Mouse (Mus musculus): ENCODE results near the gene Ddc. TPM values are rescaled to one million over a fixed set of nuclear protein-coding genes. Genes with fewer than 3 reads are reported as not detected.

The Ddc gene
- polyA plus RNA-seq, 1 experiment: 1.6 TPM

DNA sequence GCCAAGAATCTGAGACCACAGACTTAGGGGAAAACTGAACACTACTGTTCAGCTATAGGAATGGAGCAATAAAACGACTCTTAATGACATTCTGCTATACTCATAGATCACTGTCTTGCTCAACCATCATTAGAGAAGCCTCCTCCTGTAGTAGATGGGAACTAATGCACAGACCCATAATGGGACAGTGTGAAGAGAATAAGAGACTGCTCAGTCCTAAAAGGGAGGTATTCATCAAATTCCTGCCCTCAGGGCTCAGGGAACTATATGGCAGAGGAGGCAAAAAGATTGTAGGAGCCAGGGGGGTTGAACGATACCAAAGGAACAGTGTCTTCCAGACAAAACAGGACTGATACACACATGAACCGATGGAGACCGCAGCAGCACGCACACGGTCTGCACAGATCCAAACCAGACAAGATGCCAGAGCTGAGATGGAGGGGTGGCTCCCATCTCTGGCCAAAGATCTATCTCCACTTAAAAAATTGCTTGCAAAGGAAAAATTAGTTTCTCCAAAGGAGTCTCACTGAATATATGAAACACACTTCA, 45.9 kb downstream of the Ddc start:
- no peak for TF ChIP-seq CTCF (IDR thresholded peaks at IDR 0.05; ENCODE audit: borderline replicate concordance, insufficient read depth, low read length)
- TF ChIP-seq POLR2A (IDR thresholded peaks at IDR 0.05; ENCODE audit: low read depth, low read length): no peak
- H3K4me3 ChIP-seq (ENCODE audit: insufficient read depth, low read length): no peak overlapping the region
- peak overlapping the region; percentile 54; the same call in 1 of the 2 replicates for H3K27ac ChIP-seq (ENCODE audit: insufficient read depth, low read length)
- H3K4me1 ChIP-seq (ENCODE audit: control insufficient read depth, insufficient read depth, low read length): peaks cover 13% of the 10 kb centered on the region

DNA sequence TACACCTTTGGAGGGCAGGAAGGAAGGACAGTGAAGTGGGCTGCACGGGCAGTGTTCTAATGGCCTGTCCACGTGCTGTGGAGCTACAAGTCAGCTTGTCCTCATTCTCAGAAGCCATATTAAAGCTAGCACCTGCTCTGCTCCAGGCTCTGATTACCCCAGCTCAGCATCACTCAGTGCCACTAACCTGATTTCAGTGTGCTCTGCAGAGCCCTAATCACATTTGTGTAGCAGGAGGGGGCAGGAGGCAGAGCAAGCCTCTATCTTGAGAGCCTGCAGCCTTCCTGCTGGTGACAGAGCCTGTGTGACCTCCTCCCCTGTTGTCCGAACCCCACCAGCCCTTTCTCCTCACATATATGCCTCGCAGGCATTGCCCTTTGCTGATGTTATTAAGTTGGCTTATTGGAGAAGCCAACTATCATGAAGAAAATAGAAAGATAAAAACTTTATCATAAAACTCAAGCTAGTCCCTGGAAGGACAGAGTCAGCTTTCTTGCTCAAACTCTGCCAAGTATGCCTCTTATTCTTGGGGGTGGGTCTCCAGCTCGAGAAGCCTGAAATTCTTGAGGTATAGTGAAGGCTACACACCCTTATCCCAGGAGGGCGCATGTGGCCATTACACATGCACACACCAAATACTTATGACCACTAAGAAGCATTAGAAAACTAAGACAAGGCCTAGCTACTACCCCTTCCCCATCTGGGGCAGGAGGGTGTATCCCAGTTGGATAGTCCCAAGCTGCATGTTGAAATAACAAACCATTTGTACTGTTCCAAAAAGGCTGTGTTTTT, 47.3 kb downstream of the Ddc start:
- TF ChIP-seq POLR2A (IDR thresholded peaks at IDR 0.05; ENCODE audit: low read depth, low read length) (no peak), CTCF (IDR thresholded peaks at IDR 0.05; ENCODE audit: borderline replicate concordance, insufficient read depth, low read length) (no peak)
- Histone ChIP-seq H3K27ac (ENCODE audit: insufficient read depth, low read length) (peak overlapping the region; percentile 52), H3K4me3 (ENCODE audit: insufficient read depth, low read length) (no peak overlapping the region), H3K4me1 (ENCODE audit: control insufficient read depth, insufficient read depth, low read length) (peaks cover 13% of the 10 kb centered on the region)

DNA sequence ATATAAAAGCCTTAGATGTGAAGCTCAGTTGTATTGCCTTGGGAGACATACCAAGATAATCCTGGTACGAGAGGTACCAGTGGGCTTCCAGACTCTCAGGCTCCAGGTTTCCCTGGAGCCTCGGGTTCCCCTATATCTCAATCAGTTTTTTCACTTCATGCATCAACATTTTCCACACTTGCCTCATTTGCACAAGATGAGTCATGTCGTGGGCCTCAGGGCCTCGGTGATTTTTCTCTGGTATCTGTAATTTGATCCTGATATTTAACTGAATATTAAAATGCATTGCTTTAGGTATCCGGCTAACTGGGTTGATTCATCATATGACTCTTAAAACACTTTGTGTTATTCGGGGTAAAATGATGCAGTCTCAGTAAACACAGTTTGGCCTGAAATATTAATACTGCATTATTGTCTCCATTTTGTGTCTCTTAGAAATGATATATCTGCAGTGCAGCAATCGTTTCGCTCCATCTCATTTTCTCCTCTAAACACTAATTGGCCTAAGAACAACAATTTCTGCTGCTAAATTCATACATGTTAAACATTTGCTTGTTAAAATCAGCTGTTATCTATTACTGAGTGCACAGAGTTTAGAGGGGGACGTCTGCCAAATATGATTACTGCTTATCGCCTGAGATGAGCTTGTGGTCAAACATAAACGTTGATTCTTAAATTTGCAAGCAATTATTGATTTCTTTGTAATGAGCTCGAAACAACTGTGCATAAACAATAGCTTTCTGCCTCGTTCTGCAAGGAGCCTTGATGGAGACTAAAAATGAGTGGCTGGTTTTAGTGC, 48.2 kb downstream of the Ddc start:
- no peak overlapping the region for H3K4me3 ChIP-seq (ENCODE audit: insufficient read depth, low read length)
- peak overlapping the region; percentile 52 for H3K27ac ChIP-seq (ENCODE audit: insufficient read depth, low read length)
- H3K4me1 ChIP-seq (ENCODE audit: control insufficient read depth, insufficient read depth, low read length): peaks cover 14% of the 10 kb centered on the region
- TF ChIP-seq POLR2A (IDR thresholded peaks at IDR 0.05; ENCODE audit: low read depth, low read length) (no peak), CTCF (IDR thresholded peaks at IDR 0.05; ENCODE audit: borderline replicate concordance, insufficient read depth, low read length) (no peak)

DNA sequence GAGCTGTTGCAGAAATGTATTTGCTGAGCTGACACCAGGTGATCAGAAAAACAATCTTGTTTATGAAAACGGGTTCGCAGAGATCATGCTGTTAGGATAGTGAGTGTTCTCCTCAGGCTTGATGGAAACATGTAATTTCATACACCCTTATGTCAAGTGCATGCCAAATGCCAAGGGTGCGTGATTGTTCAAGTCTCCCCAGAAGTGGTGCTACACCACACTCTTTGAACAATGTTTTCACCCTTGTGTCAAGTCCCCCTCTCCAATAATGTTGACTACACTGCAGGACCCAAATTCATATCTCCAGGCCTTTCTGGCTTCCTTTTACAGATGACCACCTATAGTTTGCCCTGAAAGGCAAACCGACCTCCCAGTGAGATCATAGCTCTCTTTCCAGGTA, 49.5 kb downstream of the Ddc start:
- peaks cover 16% of the 10 kb centered on the region for H3K4me1 ChIP-seq (ENCODE audit: control insufficient read depth, insufficient read depth, low read length)
- no peak overlapping the region for H3K4me3 ChIP-seq (ENCODE audit: insufficient read depth, low read length)
- TF ChIP-seq POLR2A (IDR thresholded peaks at IDR 0.05; ENCODE audit: low read depth, low read length) (no peak), CTCF (IDR thresholded peaks at IDR 0.05; ENCODE audit: borderline replicate concordance, insufficient read depth, low read length) (no peak)
- H3K27ac ChIP-seq (ENCODE audit: insufficient read depth, low read length): no peak overlapping the region

DNA sequence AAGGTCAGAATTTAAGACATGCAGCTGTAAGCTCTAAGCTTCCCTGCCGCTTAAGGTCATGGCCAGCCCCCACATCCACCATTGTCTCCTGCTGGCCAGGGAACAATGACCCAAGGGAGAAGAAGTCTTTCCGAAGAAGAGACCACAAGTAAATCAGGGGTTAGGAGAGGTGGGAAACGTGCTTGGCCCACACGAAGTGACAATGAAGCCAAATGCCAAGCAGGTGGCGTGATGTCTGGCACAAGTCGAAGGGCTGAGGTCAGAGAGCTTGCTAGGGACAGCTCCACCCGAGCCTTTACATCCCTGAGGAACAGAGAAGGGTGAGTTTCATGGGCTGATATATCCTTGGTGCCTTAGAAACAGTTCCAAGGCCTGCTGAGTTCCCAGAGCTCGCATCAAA, 52.9 kb downstream of the Ddc start:
- 0 out of 2 replicates have a peak overlapping the region, but pooled peaks have one; percentile 16 for H3K27ac ChIP-seq (ENCODE audit: insufficient read depth, low read length)
- peaks cover 10% of the 10 kb centered on the region for H3K4me1 ChIP-seq (ENCODE audit: control insufficient read depth, insufficient read depth, low read length)
- H3K4me3 ChIP-seq (ENCODE audit: insufficient read depth, low read length): no peak overlapping the region
- no peak for TF ChIP-seq CTCF (IDR thresholded peaks at IDR 0.05; ENCODE audit: borderline replicate concordance, insufficient read depth, low read length)
- no peak for TF ChIP-seq POLR2A (IDR thresholded peaks at IDR 0.05; ENCODE audit: low read depth, low read length)

DNA sequence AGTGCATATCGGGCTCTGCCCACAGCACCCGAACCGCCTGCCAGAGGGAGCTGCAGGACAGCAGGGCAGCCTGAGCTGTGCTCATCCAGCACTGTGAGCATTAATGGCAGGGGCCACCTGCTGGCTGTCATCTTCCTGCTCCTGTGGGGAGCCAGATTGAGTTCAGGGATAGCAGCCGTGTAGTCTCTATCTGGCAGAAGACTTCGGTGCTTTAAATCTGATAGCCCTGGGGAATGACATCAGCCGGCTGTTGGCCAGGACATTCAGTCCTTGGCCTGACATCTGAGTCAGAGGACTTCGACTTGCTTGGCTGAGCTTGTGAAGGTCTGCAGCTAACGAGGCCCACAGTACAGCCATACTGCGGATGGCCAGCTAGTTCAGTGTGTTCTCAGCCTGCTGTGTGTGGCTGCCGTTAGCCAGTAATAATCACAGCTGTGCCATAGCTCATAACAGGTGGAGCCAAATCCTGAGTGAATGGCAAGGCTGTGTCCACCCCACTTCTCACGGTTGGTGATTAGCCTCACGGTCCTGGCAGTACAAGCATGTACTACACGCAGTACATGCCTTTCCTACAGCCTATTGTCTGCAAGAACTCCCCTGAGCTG, 53.5 kb downstream of the Ddc start:
- H3K4me3 ChIP-seq (ENCODE audit: insufficient read depth, low read length): no peak overlapping the region
- H3K4me1 ChIP-seq (ENCODE audit: control insufficient read depth, insufficient read depth, low read length): peaks cover 8% of the 10 kb centered on the region
- TF ChIP-seq POLR2A (IDR thresholded peaks at IDR 0.05; ENCODE audit: low read depth, low read length): no peak
- TF ChIP-seq CTCF (IDR thresholded peaks at IDR 0.05; ENCODE audit: borderline replicate concordance, insufficient read depth, low read length): peak; percentile 79
- H3K27ac ChIP-seq (ENCODE audit: insufficient read depth, low read length): peak overlapping the region; percentile 16; the same call in 1 of the 2 replicates

DNA sequence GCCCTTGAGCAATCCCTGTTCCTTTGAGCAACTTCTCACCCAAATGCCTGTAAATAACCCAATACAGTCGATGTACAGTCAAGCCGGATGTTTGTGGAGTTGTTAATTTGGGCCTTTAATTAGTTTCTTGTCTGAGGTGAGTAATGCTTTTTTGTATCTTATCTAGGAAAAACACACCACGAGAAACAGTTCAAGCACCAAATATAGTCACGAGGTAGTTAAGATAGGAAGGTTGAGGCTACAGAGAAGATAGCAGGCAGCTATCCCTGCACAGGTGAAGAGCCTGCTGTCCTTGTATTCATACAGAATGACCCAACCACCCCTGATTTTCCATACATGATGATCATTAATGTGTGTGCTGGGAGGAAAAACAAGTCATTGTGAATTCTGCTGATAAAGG, 56.4 kb downstream of the Ddc start:
- TF ChIP-seq POLR2A (IDR thresholded peaks at IDR 0.05; ENCODE audit: low read depth, low read length) (no peak), CTCF (IDR thresholded peaks at IDR 0.05; ENCODE audit: borderline replicate concordance, insufficient read depth, low read length) (no peak)
- Histone ChIP-seq H3K4me1 (ENCODE audit: control insufficient read depth, insufficient read depth, low read length) (peaks cover 6% of the 10 kb centered on the region), H3K4me3 (ENCODE audit: insufficient read depth, low read length) (no peak overlapping the region), H3K27ac (ENCODE audit: insufficient read depth, low read length) (no peak overlapping the region)

DNA sequence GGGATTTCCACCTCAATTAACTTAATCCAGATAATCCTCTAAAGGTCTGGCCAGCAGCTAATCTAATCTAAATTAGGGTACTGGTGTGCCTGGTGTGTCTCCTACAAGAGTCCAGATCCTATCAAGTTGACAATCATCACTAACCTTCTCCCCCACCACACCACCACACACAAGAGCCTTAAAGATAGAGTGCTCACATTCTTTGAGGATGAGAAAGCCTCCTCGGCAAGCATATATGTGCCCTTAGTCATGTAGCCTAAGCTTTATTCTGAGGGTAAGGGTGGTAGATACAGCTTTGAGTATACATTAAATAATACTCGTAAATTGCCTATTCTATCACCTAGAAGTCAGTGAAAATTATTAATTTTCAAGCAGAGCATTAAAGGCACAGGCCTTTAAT, 57.2 kb downstream of the Ddc start:
- H3K27ac ChIP-seq (ENCODE audit: insufficient read depth, low read length): 0 out of 2 replicates have a peak overlapping the region, but pooled peaks have one; percentile 17
- TF ChIP-seq POLR2A (IDR thresholded peaks at IDR 0.05; ENCODE audit: low read depth, low read length): no peak
- TF ChIP-seq CTCF (IDR thresholded peaks at IDR 0.05; ENCODE audit: borderline replicate concordance, insufficient read depth, low read length): no peak
- H3K4me3 ChIP-seq (ENCODE audit: insufficient read depth, low read length): no peak overlapping the region
- peaks cover 6% of the 10 kb centered on the region for H3K4me1 ChIP-seq (ENCODE audit: control insufficient read depth, insufficient read depth, low read length)

DNA sequence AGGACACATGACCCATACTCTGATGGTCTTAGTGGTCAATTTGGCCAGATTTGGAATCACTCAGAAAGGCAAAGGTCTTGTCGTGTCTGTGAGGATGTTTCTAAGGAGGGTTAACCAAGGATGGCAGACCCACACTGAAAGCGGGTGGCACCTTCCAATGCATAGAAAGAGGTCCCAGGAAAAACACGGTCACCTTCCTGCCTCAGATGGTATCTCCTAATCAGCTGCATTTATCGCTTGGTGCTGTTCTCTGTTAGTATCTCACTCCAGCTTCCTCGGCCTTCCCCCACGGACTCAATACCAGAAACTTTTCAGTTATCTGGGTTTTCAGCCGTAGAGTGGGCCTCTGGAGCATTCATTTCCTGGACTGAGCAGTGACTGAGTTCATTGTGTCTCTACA, 58.1 kb downstream of the Ddc start:
- H3K4me1 ChIP-seq (ENCODE audit: control insufficient read depth, insufficient read depth, low read length): peaks cover 6% of the 10 kb centered on the region
- TF ChIP-seq CTCF (IDR thresholded peaks at IDR 0.05; ENCODE audit: borderline replicate concordance, insufficient read depth, low read length) (no peak), POLR2A (IDR thresholded peaks at IDR 0.05; ENCODE audit: low read depth, low read length) (no peak)
- H3K27ac ChIP-seq (ENCODE audit: insufficient read depth, low read length): no peak overlapping the region
- H3K4me3 ChIP-seq (ENCODE audit: insufficient read depth, low read length): no peak overlapping the region

Data from embryonic fibroblast, embryonic 13.5 days (primary cell).